Mouse (Mus musculus): Measurements from ENCODE around the gene Gm28230. TPM values are rescaled to one million over a fixed set of nuclear protein-coding genes. Genes with fewer than 3 reads are reported as not detected.

Gene Gm28230
- polyA plus RNA-seq, 1 experiment from 2014 or later: 0.10 TPM

DNA sequence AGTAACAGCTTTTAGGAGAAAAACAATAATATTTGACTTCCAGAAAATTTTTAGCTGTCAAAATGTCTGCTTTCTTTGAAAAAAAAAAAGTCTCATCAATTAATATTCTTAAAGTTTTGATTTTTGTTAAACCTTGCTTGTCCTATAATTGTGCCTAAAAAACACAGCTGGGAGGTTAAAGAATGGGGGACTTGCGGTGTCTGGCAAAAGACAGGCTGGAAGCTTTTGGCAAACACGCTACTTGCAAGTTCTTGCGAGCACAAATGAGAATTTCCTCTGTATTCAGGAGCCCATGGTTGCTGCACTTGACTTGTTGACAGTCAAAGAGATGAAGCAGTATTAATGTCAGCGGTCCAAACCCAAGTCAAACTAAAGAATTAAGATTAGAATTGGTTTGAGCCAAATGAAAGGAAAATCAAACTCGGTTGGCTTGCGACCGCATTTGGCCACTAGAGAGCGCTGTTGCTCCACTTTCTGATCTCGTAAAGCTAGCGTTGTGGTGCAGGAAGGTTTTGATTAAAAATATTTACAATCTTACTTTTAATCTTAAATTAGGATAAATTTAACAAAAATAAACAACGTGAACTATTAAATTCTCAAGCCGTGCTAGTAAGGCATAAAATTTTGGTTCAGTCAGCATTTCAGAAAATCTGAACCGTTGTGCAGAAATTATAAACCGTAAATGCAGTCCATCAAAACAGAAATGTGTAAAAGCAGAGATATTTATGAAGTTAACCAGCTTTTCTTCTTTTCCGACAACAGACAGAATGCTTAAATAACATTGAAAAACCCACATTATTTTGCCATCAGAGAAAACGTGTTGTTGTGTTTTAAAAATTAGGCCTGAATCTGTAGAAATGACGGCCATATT lies 24.3 kb upstream of the Gm28230 start:
- peaks cover 6% of the 10 kb centered on the region; the same call in 1 of the 2 replicates for H3K4me1 ChIP-seq (ENCODE audit: control insufficient read depth, insufficient read depth, low read length)
- H3K27ac ChIP-seq (ENCODE audit: low read length): no peak overlapping the region
- H3K4me3 ChIP-seq (ENCODE audit: low read depth, low read length): no peak overlapping the region
- WGBS: 11% methylated on average over 17 of the region's 17 CpGs
- H3K36me3 ChIP-seq (ENCODE audit: control insufficient read depth, insufficient read depth, low read length): no peaks in the 10 kb centered on the region
- no peak overlapping the region for H3K9ac ChIP-seq (replicated peaks; ENCODE audit: low read depth, low read length)
- no peaks in the 10 kb centered on the region for H3K9me3 ChIP-seq (ENCODE audit: control insufficient read depth, low read depth, low read length)
- no peak overlapping the region for H3K4me2 ChIP-seq (replicated peaks; ENCODE audit: low read depth, low read length)
- H3K27me3 ChIP-seq (ENCODE audit: control insufficient read depth, insufficient read depth, low read length): peaks cover 54% of the 10 kb centered on the region
- no peak for ATAC-seq (ENCODE audit: insufficient number of reproducible peaks, insufficient read depth, low FRiP score, low read depth)

- H3K4me1 ChIP-seq (ENCODE audit: control insufficient read depth, insufficient read depth, low read length): peaks cover 6% of the 10 kb centered on the region; the same call in 1 of the 2 replicates
- WGBS: 25% methylated on average over 6 of the region's 6 CpGs
- no peak overlapping the region for H3K9ac ChIP-seq (replicated peaks; ENCODE audit: low read depth, low read length)
- H3K27me3 ChIP-seq (ENCODE audit: control insufficient read depth, insufficient read depth, low read length): peaks cover 57% of the 10 kb centered on the region
- no peak overlapping the region for H3K4me3 ChIP-seq (ENCODE audit: low read depth, low read length)
- no peak overlapping the region for H3K4me2 ChIP-seq (replicated peaks; ENCODE audit: low read depth, low read length)
- H3K9me3 ChIP-seq (ENCODE audit: control insufficient read depth, low read depth, low read length): no peaks in the 10 kb centered on the region
- ATAC-seq (ENCODE audit: insufficient number of reproducible peaks, insufficient read depth, low FRiP score, low read depth): no peak
- H3K27ac ChIP-seq (ENCODE audit: low read length): no peak overlapping the region
- H3K36me3 ChIP-seq (ENCODE audit: control insufficient read depth, insufficient read depth, low read length): no peaks in the 10 kb centered on the region
Measured at GRCm38 (mm10) chr2:74702820-74703219, 23.7 kb upstream of the Gm28230 start.

DNA sequence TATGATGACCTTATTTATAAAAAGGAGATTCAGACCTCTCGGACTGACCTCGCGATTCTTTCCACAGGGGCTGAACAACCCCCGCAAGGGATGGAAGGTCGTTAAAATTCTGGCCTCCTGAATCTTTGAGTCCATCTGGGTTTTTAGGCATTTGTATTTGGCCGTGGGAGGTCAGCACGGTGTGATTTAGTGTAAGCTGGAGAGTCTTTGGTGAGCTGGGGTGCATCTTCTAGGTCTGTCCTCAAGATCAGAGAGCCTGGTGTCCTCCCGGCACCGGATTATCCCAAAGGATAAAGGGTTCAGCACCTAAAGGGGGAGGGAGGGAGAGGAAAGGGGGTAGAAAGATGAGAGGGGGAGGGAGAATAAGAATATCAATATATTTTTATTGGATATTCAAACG lies 23.2 kb upstream of the Gm28230 start:
- Histone ChIP-seq H3K9me3 (ENCODE audit: control insufficient read depth, low read depth, low read length) (no peaks in the 10 kb centered on the region), H3K4me2 (replicated peaks; ENCODE audit: low read depth, low read length) (no peak overlapping the region), H3K4me1 (ENCODE audit: control insufficient read depth, insufficient read depth, low read length) (peaks cover 6% of the 10 kb centered on the region; the same call in 1 of the 2 replicates), H3K36me3 (ENCODE audit: control insufficient read depth, insufficient read depth, low read length) (no peaks in the 10 kb centered on the region), H3K27ac (ENCODE audit: low read length) (no peak overlapping the region), H3K27me3 (ENCODE audit: control insufficient read depth, insufficient read depth, low read length) (peaks cover 60% of the 10 kb centered on the region), H3K4me3 (ENCODE audit: low read depth, low read length) (no peak overlapping the region), H3K9ac (replicated peaks; ENCODE audit: low read depth, low read length) (no peak overlapping the region)
- ATAC-seq (ENCODE audit: insufficient number of reproducible peaks, insufficient read depth, low FRiP score, low read depth): no peak
- 11% methylated on average over 10 of the region's 10 CpGs for WGBS

DNA sequence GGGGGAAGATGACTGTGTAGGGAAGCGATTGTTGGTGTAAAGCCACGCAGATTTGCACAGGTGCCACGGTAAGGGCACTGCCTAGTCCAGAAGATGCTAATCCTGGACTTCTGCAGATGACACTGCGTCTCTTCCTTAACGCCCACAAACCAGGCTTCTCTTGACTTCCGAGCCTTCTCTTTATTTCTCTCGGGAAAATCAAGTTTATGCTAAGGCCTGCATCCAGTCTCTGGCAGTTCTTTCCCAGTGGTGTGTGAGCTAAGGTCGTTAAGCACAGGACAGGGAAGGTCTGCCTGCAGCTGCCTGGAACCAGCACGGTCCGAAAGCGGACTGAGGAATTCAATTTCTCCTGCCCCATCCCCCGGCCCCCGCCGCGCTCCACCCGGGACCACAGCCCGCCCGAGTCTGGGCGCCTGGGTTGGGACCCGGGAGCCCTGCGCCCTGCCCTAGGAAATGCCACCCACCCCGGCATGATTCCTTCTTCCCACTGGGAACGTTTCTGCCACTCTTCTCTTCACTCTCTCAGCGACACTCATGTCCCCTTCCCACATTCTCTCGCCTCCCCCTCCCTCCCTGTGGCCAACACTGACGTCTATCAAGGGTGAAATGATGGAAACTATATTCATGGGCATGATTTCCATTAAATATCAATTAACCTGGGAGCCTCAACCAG lies 22.7 kb upstream of the Gm28230 start:
- WGBS: 4% methylated on average over 26 of the region's 26 CpGs
- ATAC-seq (ENCODE audit: insufficient number of reproducible peaks, insufficient read depth, low FRiP score, low read depth): no peak
- Histone ChIP-seq H3K4me3 (ENCODE audit: low read depth, low read length) (no peak overlapping the region), H3K9me3 (ENCODE audit: control insufficient read depth, low read depth, low read length) (no peaks in the 10 kb centered on the region), H3K36me3 (ENCODE audit: control insufficient read depth, insufficient read depth, low read length) (no peaks in the 10 kb centered on the region), H3K4me2 (replicated peaks; ENCODE audit: low read depth, low read length) (no peak overlapping the region), H3K27ac (ENCODE audit: low read length) (no peak overlapping the region), H3K9ac (replicated peaks; ENCODE audit: low read depth, low read length) (no peak overlapping the region), H3K27me3 (ENCODE audit: control insufficient read depth, insufficient read depth, low read length) (peaks cover 65% of the 10 kb centered on the region), H3K4me1 (ENCODE audit: control insufficient read depth, insufficient read depth, low read length) (peaks cover 6% of the 10 kb centered on the region; the same call in 1 of the 2 replicates)

- peaks cover 6% of the 10 kb centered on the region; the same call in 1 of the 2 replicates for H3K4me1 ChIP-seq (ENCODE audit: control insufficient read depth, insufficient read depth, low read length)
- peaks cover 70% of the 10 kb centered on the region for H3K27me3 ChIP-seq (ENCODE audit: control insufficient read depth, insufficient read depth, low read length)
- 2% methylated on average over 39 of the region's 52 CpGs for WGBS
- no peak within 1 kb of the TSS for H3K27ac ChIP-seq (ENCODE audit: low read length)
- ATAC-seq (ENCODE audit: insufficient number of reproducible peaks, insufficient read depth, low FRiP score, low read depth): no peak
- no peaks in the 10 kb centered on the region for H3K9me3 ChIP-seq (ENCODE audit: control insufficient read depth, low read depth, low read length)
- no peaks in the 10 kb centered on the region for H3K36me3 ChIP-seq (ENCODE audit: control insufficient read depth, insufficient read depth, low read length)
- H3K4me2 ChIP-seq (replicated peaks; ENCODE audit: low read depth, low read length): peak within 1 kb of the TSS; percentile 60
- peak within 1 kb of the TSS; percentile 21; the same call in 1 of the 2 replicates for H3K9ac ChIP-seq (replicated peaks; ENCODE audit: low read depth, low read length)
- peak within 1 kb of the TSS; percentile 33 for H3K4me3 ChIP-seq (ENCODE audit: low read depth, low read length)
Measured at GRCm38 (mm10) chr2:74704393-74704998, 22.0 kb upstream of the Gm28230 start, which contains the start of gene Hoxd8. Hoxd8 (plus strand) TSS chr2:74704615.

DNA sequence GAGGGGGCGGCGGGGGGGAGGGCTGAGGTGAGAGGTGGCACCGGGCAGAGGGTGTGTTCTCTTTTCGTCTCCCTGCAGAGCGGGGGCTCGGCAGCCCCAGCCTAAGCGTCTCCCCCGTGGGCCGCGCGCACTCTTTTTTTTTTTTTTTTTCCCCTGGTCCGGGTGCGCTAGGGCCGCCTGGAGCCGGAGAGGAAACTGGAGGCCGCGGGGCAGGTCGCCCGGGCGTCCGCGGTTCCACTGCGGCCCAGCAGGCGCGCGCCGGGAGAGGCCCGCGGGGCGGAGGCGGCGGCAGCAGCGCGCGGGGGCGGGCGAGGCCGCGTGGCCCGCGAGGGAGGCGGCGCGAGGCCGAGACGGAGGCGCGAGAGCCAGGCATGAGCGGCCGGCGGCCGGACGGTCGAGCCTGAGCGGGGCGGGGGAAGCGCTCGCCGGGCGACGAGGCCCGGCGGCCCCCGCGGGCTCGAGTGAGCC lies 21.5 kb upstream of the Gm28230 start:
- peak overlapping the region; percentile 21; the same call in 1 of the 2 replicates for H3K9ac ChIP-seq (replicated peaks; ENCODE audit: low read depth, low read length)
- H3K27me3 ChIP-seq (ENCODE audit: control insufficient read depth, insufficient read depth, low read length): peaks cover 70% of the 10 kb centered on the region
- H3K4me1 ChIP-seq (ENCODE audit: control insufficient read depth, insufficient read depth, low read length): peaks cover 6% of the 10 kb centered on the region; the same call in 1 of the 2 replicates
- peak; percentile 46; the same call in 1 of the 2 replicates for ATAC-seq (ENCODE audit: insufficient number of reproducible peaks, insufficient read depth, low FRiP score, low read depth)
- under 1% methylated on average over 40 of the region's 66 CpGs for WGBS
- H3K4me3 ChIP-seq (ENCODE audit: low read depth, low read length): peak overlapping the region; percentile 33
- no peaks in the 10 kb centered on the region for H3K9me3 ChIP-seq (ENCODE audit: control insufficient read depth, low read depth, low read length)
- peak overlapping the region; percentile 60 for H3K4me2 ChIP-seq (replicated peaks; ENCODE audit: low read depth, low read length)
- no peak overlapping the region for H3K27ac ChIP-seq (ENCODE audit: low read length)
- H3K36me3 ChIP-seq (ENCODE audit: control insufficient read depth, insufficient read depth, low read length): no peaks in the 10 kb centered on the region

GRCm38 (mm10) chr2:74705467-74706089 lies 20.9 kb upstream of the Gm28230 start:
- no peak for ATAC-seq (ENCODE audit: insufficient number of reproducible peaks, insufficient read depth, low FRiP score, low read depth)
- H3K27ac ChIP-seq (ENCODE audit: low read length): no peak overlapping the region
- H3K36me3 ChIP-seq (ENCODE audit: control insufficient read depth, insufficient read depth, low read length): no peaks in the 10 kb centered on the region
- H3K9ac ChIP-seq (replicated peaks; ENCODE audit: low read depth, low read length): peak overlapping the region; percentile 21; the same call in 1 of the 2 replicates
- under 1% methylated on average over 44 of the region's 85 CpGs for WGBS
- H3K4me2 ChIP-seq (replicated peaks; ENCODE audit: low read depth, low read length): peak overlapping the region; percentile 60
- peaks cover 6% of the 10 kb centered on the region; the same call in 1 of the 2 replicates for H3K4me1 ChIP-seq (ENCODE audit: control insufficient read depth, insufficient read depth, low read length)
- peak overlapping the region; percentile 33 for H3K4me3 ChIP-seq (ENCODE audit: low read depth, low read length)
- peaks cover 70% of the 10 kb centered on the region for H3K27me3 ChIP-seq (ENCODE audit: control insufficient read depth, insufficient read depth, low read length)
- H3K9me3 ChIP-seq (ENCODE audit: control insufficient read depth, low read depth, low read length): no peaks in the 10 kb centered on the region
